Mouse (Mus musculus) adrenal gland, adult (tissue): Measurements from ENCODE around the gene Afap1.

Experiments used
- DNase-seq, 2 experiments: peaks; one replicate each; pipeline ENCODE4 v3.0.0; 2022 to 2023; ENCODE audit warnings: low spot score in 1 of 2; ENCODE audit not compliant: inconsistent age in 2 of 2

The Afap1 gene

GRCm38 (mm10) chr5:35896556-35896955 is 3.4 kb downstream of the Afap1 start:
- no peak for DNase-seq

DNA sequence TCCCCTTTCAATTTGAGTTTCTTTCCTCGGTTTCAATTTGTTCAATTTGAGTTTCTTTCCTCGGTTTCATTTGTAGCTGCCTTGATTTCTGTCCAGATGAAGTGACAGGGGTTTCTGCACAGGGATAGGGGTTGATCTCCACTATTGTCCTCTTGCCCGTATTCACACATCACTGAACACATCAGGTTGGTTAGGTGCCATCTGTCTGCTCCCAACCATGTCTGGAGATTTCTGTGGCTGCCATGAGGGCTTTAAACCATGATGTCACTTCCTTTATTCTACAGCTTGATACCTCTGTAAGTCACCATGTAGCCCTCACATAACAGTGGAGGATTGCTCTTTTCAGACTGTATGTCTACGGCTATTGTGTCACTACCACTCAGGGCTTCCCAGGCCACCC is 4.0 kb downstream of the Afap1 start:
- no peak for DNase-seq

DNA sequence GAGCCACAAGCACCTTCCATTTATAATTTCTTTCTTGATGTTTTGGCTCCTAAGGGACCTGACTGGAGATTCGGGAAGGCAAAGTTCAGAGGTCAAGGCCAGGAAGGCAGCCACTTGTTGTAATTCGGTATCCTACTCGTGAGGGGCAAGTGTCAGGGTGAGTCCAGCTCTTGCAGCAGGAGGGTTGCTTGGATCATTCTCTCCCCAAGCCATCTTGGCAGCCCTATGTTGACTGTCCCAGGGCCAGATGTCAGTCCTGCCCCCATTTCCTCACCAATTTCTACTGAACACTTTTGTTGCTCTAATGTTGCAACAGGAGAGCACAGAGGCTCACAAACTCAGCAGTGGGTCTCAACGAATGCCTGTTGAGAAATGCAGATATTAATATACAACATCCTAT is 5.0 kb downstream of the Afap1 start:
- DNase-seq: no peak

DNA sequence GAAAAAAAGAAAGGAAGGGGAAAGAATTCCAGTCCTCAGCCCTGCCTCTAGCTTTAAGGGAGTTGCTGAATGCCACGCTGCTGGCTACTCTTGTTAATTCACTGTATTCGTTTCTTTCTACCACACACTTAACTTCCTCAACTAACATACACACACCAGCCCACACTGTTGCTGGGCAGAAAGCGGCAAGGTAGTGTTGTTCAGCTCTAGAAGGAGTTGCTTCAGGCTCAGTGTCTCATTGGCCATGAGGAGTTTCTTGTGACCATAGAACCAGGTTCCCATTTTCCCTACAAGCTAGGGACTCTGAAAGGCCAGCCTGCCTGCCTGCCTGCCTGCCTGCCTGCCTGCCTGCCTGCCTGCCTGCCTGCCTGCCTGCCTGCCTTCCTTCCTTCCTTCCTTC is 5.9 kb downstream of the Afap1 start:
- no peak for DNase-seq

DNA sequence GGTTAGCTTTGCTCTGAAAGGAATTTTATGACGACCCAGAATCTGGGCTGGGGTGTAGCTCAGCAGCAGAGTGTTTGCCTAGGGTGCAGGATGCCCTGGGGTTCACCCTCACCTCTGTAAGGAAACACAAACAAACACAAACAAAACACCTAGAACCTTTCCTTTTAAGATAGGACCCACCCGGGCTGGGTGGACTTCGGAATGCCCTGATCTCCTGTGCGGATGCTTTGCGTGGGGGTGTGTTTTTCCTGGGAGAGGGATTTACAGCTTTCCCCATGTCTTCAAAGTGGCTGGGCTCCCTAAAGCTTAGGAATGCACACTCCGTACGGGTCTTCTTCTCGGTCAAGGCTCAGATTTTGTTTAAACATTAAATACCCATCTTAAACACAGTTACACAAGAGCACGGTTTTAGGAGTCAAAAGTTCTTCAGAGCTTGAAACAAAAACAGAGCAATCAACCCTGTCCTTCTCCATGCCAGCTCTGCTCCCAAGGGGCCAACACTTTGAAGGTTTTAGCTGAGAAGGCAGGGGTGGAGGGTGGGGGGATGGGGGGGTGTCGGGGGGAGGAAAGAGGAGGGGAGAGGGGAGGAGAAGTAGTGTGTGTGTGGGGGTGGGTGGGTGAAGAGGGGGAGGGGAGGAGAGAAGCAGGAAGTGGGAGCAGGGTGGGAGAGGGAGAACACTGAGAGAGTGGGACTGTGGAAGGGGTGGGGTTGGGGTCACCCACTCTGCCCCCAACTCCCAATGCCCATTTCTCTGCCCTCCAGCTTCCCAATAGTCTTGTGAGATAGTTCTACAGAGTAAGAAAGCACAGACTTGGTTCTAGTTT is 7.5 kb downstream of the Afap1 start:
- no peak for DNase-seq

DNA sequence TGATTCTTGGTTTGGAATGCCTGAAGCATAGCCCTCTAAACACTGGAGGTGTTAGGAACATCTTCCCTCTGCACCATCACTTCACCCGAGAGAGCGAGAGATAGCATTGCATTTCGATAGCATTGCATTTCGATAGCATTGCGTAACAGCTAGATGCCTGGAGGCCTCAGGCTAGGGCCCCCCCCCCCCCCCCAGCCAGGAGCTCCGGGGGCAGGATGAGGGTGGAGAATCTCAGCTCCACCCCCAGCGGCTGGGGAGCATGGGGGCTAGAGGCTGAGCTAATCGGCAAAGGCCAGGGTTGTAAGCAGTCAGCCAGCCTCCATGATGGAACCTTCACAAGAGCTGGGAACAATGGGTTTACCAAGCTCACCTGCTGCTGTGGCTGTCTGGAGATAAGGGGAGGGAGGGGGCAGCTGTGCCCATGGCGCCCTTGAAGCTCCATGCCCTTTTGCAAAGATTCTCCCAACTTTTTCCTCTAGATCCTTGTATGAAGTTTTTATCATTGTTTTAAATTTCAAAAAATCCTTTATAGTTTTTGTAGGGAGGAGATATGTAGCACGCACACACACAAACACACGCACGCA is 8.2 kb downstream of the Afap1 start:
- DNase-seq: no peak

DNA sequence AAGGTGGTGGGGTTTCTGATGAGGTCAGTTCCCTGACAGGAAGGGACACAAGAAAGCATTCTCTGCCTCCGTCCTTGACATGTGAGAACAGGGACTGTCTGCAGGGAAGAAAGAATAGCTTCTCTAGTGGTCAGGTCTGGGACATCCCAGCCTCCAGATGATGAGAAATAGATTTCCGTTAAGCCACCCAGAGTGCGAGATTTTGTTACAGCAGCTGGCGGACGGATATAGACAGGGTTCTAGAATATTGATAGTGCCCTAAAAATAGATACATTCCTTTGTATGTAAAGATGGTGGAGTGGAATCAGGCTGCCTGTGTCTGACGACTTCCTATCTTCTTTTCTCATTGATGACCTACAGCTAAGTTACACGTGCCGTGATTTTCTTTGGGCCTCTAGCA is 10.3 kb downstream of the Afap1 start:
- DNase-seq: no peak

GRCm38 (mm10) chr5:35905283-35905682 is 12.2 kb downstream of the Afap1 start:
- DNase-seq: no peak

DNA sequence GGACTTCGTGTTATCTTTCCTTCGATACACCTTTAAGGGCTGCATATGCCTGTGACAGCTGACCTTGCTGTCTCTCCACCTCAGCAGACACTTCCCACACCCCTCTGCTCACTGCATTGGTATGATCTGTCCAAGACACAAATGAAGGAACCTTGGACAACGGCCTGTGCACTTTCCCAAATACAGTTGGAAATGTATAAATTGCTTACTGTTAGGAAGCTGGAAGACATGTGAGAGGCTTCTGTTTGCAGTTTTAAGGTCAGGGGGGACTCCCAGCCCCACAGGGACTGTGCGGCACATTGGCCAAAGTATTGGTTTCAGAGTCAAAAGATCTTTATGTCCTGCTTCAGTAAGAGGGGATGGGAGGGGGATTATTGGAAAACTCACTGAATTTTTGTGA is 14.0 kb downstream of the Afap1 start:
- no peak for DNase-seq

DNA sequence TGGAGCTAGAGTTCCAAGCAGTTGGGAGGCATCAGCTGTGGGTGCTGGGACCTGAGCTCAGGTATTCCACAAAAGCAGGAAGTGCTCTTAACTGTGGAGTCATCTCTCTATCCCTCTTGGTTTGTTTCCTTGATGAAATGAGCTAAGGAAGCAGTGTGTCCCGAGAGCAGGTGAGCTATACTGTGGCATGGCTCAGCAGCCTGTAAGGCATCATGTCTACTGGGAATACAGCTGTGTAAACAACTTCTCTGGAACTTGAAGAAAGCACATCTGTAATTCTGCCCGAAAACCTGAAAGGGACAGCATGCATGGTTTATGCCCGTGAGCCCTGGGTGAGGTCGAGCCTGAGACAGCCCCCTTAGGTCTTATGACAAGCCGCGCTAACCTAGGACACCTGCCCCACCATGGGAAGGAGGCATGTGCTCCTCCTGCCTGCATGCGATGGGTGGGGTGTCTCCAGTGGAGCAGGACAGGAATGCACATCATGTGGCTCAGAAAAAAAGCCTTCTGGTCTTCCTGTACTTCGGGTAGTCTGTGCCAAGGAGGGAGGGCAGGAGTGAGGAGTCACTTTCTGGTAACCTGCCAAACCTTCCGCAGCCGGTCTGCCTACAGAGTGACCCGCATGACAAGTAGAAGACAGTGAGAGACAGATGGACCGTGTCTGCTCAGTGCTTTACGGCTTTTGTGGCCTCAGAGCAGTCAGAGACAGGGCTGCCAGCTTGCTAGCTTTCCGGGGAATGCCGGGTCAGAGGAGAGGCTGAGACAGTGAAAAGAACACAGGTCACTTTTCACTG is 14.7 kb downstream of the Afap1 start:
- peak; percentile 91 to 94 for DNase-seq

DNA sequence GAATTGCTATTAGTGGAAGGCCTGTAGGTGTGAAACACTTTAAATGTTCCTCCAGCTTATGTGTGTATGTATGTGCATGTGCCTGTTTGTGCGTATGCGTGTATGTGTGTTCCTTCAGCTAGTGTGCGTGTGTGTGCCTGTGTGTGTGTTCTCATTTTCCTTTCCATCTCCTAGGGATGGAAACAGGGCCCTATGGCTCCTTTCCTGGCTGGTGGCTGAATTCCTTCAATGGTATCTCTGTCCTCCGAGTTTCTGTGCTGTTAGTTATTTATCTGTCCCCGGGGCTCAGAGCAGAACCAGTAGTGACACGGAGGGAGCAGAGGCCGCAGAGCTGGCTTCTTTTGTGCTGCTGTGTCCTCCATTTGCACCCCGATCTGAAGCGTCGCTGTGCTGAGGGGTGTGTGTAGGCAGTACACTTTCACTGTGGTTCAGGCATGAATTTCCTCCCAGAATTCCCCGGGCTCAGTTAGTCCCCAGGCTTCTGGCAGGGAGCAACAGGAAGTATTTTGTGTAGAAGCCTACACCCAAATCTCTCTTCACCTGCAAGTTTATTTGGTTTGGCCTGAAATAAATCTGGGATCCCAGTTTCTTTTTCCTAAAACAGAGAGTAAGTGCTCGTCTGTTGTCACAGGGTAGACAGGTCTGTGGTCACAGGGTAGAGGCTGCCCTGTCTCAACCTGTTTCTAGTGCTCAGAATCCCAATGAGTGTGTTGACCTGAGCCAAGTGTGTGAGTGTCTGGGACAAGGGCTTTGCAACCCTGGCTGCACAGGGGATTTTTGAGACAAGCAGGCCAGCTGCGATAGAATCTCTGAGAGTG is 15.7 kb downstream of the Afap1 start:
- no peak for DNase-seq

DNA sequence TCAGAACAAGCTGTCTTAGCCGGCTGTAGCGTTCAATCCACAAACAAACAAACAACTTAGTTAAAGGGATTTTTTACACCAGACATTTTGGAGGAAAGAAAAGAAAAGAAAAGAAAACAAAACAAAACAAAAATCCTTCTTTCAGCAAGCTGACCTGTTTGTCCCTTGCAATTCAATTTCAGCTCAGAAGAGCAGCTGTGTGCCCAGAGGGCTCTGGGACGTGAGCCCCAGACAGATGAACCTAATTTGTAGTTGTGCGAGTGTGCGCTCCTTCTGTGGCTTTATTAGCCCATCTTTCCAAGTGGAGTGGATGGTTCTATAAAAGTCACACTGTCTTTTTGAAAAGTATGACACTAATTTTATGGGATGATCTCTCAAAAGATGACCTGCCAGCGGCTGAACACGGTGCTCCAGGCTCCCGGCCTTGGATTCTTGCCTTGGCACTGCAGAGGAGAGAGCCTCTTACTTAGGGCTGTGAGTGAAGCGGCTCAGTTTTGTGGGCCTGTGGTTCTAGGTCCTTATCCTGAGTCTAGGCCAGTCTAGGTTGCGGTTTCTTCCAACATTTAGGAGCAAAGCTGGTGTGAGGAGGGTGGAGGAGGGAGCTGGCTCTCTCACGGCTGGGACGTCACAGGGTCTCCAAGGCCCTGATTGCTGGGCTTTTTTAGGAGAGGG is 22.6 kb downstream of the Afap1 start:
- DNase-seq: peak; percentile 65 to 71

GRCm38 (mm10) chr5:35916666-35917065 is 23.5 kb downstream of the Afap1 start:
- no peak for DNase-seq

- no peak for DNase-seq
These were observed 25.3 kb downstream of the Afap1 start for GRCm38 (mm10) chr5:35918387-35918786.

DNA sequence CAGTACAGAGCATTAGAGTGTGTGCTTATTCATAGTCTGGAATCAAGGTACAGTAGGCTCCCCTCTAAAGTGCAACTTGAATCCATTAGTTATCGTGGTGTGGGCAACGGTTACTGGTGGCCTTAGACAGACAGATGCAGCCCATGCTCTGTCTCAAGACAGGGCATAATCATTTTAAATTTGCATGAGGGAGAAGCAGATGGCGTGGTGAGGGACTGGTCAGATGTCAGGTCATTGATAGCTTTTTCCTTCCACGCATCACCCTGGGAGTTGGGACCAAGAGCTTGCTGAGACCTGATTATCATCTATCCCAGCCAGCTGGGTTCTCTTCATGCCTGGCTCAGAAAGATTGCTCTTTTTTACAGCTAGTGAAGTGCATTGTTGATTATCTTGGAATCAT is 27.0 kb downstream of the Afap1 start:
- DNase-seq: no peak

DNA sequence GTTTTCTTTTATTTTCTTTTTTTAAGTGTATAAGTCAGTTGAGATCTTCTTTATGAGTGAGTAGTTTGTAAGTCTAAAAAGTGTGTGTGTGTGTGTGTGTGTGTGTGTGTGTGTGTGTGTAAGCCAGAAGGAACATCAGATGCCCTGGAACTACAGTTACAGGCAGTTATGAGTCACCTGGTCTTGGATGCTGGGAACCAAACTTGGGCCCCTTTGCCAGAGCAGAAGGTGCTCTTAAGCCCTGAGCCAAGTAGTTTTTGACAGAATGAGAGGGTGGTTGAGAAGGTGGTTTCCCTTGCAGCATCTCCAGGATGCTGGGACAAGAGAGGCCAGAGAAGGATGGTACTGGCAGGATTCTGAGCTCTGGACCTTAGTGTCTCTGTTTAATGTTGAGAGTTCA is 27.4 kb downstream of the Afap1 start:
- DNase-seq: no peak

DNA sequence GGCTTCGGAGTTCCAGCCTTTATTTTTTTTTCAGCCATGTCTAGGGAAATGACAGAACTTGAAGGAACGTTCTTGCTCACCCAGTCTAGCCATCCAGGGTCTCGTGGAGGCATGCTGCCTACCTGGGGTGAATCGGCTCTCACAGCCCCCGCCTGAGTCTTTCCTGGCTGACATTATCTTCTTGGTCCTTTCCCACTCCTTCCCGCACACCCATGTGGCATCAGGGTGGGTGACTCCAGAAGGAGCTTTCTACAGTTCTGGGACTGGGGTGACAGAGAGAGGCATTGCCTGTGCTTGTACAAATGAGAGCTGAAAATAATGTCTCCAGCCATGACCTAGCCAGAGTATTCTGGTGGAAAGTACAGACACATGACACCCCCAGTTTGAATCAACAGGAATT is 28.0 kb downstream of the Afap1 start:
- no peak for DNase-seq

DNA sequence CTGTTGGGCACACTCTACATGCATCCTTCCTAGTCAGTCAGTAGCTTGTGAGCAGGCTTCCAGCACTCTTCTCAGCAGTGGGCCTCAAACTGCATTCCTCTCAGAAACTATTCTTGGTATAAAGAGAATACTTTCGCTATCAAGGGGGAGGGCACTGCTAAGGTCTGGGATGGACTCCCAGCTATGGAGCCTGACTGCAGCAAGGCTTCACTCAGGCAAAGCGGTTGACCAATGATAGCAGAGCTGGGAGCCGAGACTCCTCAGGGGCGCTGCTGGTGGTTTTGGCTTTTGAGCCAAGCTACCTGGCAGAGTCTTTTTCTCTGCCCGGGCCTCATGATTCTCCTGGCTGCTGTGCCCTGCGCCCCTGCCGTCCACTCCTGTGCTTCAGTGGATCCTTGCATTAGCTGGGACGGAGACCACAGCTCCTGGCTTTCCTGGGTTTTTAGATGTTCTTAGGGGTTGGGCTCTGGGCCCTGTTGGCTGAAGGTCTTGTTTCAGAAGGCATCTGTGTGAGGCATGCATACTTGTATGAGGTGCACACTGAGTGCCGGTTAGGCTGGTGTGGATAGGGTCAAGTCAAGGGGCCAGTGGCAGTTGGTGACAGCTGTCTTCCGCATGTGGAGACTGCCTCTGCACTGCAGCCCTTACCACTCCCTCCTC is 28.6 kb downstream of the Afap1 start:
- peak; percentile 57 to 81 for DNase-seq

- DNase-seq: no peak
These were observed 30.3 kb downstream of the Afap1 start for GRCm38 (mm10) chr5:35923448-35923847.

DNA sequence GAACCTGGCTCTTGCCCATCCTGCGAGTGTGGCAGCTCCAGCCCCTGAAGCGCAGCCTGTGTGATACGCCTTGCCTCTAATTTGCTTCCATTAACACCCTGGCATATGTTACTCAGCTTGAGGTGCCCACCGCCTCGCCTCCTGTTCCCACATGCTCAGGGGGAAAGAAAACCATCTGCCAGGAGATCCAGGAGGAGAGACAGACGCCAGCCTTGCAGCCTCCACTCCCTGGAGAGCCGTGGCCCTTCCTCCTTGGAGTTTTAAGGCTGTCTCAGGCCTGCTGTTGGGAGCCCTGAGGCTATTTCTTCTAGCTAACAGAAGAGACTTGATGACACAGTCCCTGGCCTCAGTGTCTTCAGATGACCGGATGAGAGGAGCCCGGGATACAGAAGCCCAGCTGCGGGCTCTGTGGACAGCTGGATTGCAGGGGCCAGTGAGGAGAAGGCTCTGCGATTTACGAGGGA is 32.1 kb downstream of the Afap1 start:
- DNase-seq: no peak
